Mouse (Mus musculus) E14TG2a.4 (cell line): ENCODE data around the gene Dcaf17.

Experiments
- H3K27me3 ChIP-seq: 2 replicates; pipeline ENCODE4 v1.6.1; 2014; ENCODE audit warnings: low read length, control low read depth; ENCODE audit not compliant: insufficient read depth
- H3K36me3 ChIP-seq: 2 replicates; pipeline ENCODE4 v1.6.1; 2014; ENCODE audit warnings: low read length, control low read depth; ENCODE audit not compliant: insufficient read depth
- H3K4me1 ChIP-seq: replicated peaks from 2 replicates; pipeline ENCODE4 v1.6.1; 2014; ENCODE audit warnings: low read depth, low read length, control low read depth
- H3K4me3 ChIP-seq: replicated peaks from 2 replicates; pipeline ENCODE4 v1.5.1; 2014; ENCODE audit warnings: mild to moderate bottlenecking, low read length
- H3K9me3 ChIP-seq: 2 replicates; pipeline ENCODE4 v1.6.1; 2014; ENCODE audit warnings: low read length, control low read depth
- CTCF ChIP-seq: conservative IDR thresholded peaks from 2 replicates; pipeline ENCODE4 v1.5.1; 2014; ENCODE audit warnings: low read length
- NANOG ChIP-seq: IDR thresholded peaks from 2 replicates; pipeline ENCODE4 v1.6.1; 2014; ENCODE audit warnings: borderline replicate concordance, low read length, mixed read lengths
- POU5F1 ChIP-seq: IDR thresholded peaks from 2 replicates; pipeline ENCODE4 v1.6.1; 2014; ENCODE audit warnings: low read length, borderline replicate concordance

Gene Dcaf17

DNA sequence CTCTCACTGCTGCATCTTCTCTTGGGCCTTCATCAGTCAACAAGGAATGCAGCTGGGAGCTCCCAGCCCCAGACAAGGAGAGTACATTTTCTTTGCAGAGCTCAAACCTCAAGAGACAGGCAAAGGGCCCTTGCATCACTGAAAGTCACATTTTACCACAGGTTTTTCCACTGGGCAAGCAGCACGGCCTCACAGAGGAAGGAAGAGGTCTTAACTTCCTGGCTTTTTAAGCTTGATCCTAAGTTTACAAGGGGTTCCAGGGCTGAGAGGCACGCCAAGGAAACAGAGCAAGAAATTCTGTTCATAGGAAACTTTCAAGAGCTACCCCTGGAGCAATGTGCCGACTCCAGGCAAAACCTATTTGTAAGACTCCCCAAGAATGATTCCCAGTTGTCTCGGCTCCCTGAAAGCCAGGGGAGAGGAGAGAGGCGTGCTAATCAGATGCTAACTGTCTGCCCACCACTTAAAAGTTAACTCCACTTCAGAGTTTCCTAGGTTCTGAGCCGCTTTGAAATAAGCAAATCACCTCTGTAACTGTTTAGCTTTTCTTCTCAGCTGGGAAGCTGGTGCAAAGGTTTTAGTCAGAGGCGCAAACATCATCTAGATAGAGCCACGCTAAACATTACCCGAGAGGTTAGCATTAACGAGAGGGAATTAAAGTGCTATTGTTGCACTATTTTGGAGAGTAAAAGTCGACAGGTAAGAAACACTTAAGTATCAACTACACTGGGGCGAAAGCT, 29.4 kb upstream of the Dcaf17 start:
- Histone ChIP-seq H3K27me3 (no peaks in the 10 kb centered on the region), H3K4me3 (no peak overlapping the region), H3K36me3 (no peaks in the 10 kb centered on the region), H3K4me1 (peaks cover 61% of the 10 kb centered on the region), H3K9me3 (no peaks in the 10 kb centered on the region)
- TF ChIP-seq NANOG (no peak), CTCF (no peak), POU5F1 (no peak)

DNA sequence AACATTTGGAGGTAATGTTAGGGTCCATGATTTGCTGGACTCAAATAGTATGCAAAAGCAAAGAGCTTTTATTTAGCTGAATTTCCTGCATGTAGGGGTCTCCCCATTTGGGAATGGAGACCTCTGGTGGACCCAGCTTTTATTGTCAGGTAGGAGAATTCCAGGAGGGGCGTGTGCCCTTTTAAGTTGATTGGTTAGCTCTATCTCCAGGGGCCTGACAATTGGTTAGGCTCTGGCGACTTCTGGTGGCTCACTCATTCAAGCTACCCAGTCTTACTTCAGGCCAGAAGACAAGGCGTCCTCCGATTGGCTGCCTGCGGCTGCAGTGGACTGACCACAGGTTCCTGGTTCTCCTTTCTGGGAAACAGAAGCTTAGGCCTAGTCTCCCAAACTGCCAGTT, 28.3 kb upstream of the Dcaf17 start:
- Histone ChIP-seq H3K4me3 (no peak overlapping the region), H3K4me1 (peaks cover 51% of the 10 kb centered on the region), H3K9me3 (no peaks in the 10 kb centered on the region), H3K36me3 (no peaks in the 10 kb centered on the region), H3K27me3 (no peaks in the 10 kb centered on the region)
- TF ChIP-seq CTCF = peak; percentile 28; the same call in 1 of the 2 replicates
- no peak for TF ChIP-seq POU5F1

DNA sequence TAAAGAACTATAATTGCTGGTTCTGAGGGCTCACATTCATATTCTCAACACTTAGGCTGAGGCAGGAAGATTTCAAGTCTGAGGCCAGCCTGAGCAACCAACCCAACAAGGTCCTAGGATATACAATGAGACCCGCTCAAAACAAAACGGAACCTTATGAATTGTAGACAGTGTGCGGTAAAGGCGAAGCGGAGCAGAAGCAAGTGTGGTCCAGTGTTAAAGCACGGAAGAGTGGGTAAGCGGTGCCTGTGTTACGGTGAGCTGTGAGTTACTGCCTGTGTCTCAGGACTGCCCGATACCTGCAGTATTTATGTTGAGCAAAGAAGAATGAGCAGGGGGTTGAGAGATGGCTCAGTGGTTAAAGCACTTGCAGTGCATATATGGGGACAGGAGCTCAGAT, 27.5 kb upstream of the Dcaf17 start:
- Histone ChIP-seq H3K4me3 (no peak overlapping the region), H3K36me3 (0 out of 2 replicates have a peak, but pooled peaks cover 2% of the 10 kb centered on the region), H3K27me3 (no peaks in the 10 kb centered on the region), H3K9me3 (no peaks in the 10 kb centered on the region), H3K4me1 (peaks cover 51% of the 10 kb centered on the region)
- TF ChIP-seq NANOG = no peak

DNA sequence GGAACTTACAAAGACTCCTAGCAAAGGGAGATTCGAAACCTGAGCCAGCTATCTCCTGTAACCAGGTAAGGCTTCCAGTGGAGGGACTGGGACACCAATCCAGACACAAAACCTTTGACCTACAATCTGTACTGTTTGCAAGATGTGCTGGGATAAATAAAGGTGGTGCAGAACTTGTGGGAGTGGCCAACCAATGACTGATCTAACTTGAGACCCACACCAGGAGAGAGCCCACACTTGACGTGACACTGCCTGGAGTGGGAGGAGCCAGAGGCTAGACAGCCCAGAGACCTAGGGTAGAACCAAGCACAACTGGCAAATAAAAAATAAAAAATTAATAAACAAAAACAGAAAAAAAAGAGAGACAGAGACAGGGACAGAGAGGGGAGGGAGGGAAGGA, 24.5 kb upstream of the Dcaf17 start:
- TF ChIP-seq NANOG = no peak
- no peak for TF ChIP-seq POU5F1
- TF ChIP-seq CTCF = no peak
- H3K36me3 ChIP-seq = peaks cover 16% of the 10 kb centered on the region; the same call in 1 of the 2 replicates
- peaks cover 28% of the 10 kb centered on the region for H3K4me1 ChIP-seq
- H3K27me3 ChIP-seq = no peaks in the 10 kb centered on the region
- no peaks in the 10 kb centered on the region for H3K9me3 ChIP-seq
- no peak overlapping the region for H3K4me3 ChIP-seq

DNA sequence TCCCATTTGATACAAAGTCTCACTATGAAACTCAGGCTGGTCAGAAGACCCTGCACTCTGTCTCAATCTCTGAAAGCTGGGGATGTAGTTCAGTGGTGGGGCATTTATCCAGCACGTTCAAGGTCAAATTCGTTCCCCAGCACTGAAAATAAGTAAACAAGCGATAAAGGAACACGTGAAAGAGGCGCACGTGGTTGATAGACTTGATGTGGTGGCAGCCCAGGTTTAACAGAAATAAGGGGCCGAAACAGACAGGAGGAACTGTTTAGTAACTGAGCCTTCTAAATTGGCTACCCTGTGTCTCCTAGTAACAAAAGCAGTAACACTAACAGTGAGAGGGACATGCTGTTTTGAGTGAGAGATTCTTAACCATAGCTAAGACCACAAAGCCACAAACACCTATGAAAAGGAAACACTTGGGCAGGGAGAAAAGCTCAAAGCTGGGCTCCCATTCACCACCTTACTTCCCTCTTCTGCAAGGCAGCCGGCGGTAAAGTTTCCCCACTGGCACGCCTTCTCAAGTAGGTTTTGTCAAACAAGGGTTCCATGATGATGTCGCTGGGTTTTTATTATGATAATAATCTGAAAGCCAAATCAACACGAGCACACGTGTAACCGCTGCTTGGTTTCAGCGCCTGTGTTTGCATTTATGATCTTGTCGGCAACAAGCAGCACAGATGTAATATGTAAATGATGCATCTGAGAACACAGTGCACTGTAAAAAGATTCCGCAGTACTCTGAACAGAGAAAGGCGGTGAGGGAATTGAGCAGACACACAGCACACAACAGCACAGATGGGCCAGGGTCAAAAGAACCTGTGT, 22.9 kb upstream of the Dcaf17 start:
- Histone ChIP-seq H3K4me1 (peaks cover 20% of the 10 kb centered on the region), H3K27me3 (no peaks in the 10 kb centered on the region), H3K4me3 (no peak overlapping the region), H3K9me3 (no peaks in the 10 kb centered on the region), H3K36me3 (peaks cover 16% of the 10 kb centered on the region; the same call in 1 of the 2 replicates)
- no peak for TF ChIP-seq NANOG
- no peak for TF ChIP-seq CTCF
- TF ChIP-seq POU5F1 = no peak

DNA sequence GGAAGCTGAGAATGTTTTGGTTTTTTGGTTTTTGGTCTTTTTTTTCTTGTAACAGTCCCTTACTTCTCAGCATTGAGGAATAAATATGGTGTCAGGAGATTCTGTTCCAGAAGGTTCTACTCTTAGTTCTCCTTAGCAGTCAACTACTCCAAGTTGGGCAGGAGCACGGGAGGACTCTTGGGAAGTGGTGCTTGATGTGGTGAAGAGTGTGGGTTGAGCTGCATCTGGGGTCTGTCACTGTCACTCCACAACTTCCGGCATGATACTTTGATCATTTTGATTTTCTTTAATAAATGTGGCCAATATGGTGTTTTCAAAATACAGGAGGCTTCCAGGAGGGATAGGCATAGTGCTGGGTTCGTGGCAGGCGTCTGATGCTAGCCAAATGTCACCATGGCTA, 22.1 kb upstream of the Dcaf17 start:
- no peaks in the 10 kb centered on the region for H3K27me3 ChIP-seq
- peaks cover 18% of the 10 kb centered on the region for H3K4me1 ChIP-seq
- no peaks in the 10 kb centered on the region for H3K9me3 ChIP-seq
- H3K36me3 ChIP-seq = peaks cover 16% of the 10 kb centered on the region; the same call in 1 of the 2 replicates
- H3K4me3 ChIP-seq = no peak overlapping the region
- TF ChIP-seq CTCF (no peak), NANOG (no peak), POU5F1 (no peak)

DNA sequence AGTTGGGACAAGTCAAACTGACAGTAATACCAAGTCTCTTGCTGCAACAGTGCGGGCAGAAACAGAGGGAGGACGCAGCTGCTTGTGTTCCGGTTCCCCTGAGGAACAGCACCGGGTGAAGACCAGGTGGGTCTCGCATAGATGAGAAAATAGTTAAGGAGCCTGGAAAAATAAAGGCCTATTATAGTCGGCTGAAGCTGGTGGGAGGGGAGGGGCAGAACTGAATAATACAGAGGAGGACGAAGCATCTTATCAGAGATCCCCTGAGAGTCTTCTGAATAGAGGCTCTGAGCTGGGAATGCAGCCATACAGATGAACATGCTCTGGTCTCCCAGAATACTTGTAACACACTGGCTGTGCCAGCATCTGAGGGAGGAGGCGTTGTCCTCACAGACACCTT, 21.1 kb upstream of the Dcaf17 start:
- Histone ChIP-seq H3K9me3 (no peaks in the 10 kb centered on the region), H3K36me3 (peaks cover 16% of the 10 kb centered on the region; the same call in 1 of the 2 replicates), H3K4me1 (peaks cover 22% of the 10 kb centered on the region), H3K4me3 (no peak overlapping the region), H3K27me3 (no peaks in the 10 kb centered on the region)
- TF ChIP-seq CTCF = no peak
- TF ChIP-seq NANOG = no peak
- TF ChIP-seq POU5F1 = no peak

DNA sequence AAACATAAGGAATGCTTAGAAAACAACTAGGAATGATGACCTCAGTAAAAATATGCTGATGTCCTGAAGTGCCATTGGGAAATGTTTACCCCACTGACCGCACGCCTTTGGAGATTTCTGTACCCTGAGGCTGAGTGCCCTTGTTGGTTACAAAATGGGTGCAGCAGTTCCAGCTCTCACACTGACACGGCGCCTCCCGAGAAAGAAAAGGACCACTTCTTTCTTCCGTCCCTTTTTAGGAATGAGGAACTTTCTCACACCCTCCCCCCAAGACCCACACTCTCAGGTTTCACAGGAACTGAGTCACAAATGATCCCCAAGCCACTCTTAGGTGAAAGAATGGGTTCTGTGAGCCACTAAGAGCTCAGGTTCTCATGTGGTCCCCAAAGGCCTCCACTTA, 17.7 kb upstream of the Dcaf17 start:
- H3K4me1 ChIP-seq = peaks cover 27% of the 10 kb centered on the region
- no peak overlapping the region for H3K4me3 ChIP-seq
- H3K9me3 ChIP-seq = no peaks in the 10 kb centered on the region
- TF ChIP-seq NANOG = no peak
- no peak for TF ChIP-seq CTCF
- no peak for TF ChIP-seq POU5F1
- H3K27me3 ChIP-seq = no peaks in the 10 kb centered on the region
- H3K36me3 ChIP-seq = peaks cover 27% of the 10 kb centered on the region; the same call in 1 of the 2 replicates
